Mouse (Mus musculus) ovary, adult 10 weeks (tissue): ENCODE results near the gene 4931406C07Rik. TPM values are rescaled to one million over a fixed set of nuclear protein-coding genes. Genes with fewer than 3 reads are reported as not detected.

Experiments
- polyA plus RNA-seq: library from polyadenylated mRNA; stranded (reverse); fragments of 350-450 nt; fragmentation: Illumina TruSeq; extraction: RNeasy Lipid Tissue Mini Kit (QIAGEN cat#74804); gene quantifications from one replicate; pipeline ENCODE4 v1.2.3, GENCODE M21; 2014

Gene 4931406C07Rik
- polyA plus RNA-seq = 92.2 TPM

GRCm38 (mm10) chr9:15306398-15307119 lies at the start of gene 4931406C07Rik:
4931406C07Rik (minus strand) TSS chr9:15306448.

GRCm38 (mm10) chr9:15305503-15306397 lies 498 bp downstream of the 4931406C07Rik start, which contains the start of gene Taf1d:
Taf1d (plus strand) TSS chr9:15306214.

GRCm38 (mm10) chr9:15279649-15280490 lies 26.4 kb downstream of the 4931406C07Rik start, which contains the start of gene Med17:
Med17 (minus strand) TSS chr9:15279931.

GRCm38 (mm10) chr9:15239042-15239925 lies 67.0 kb downstream of the 4931406C07Rik start, which contains the start of gene Vstm5:
Vstm5 (plus strand) TSS chr9:15239045.

Other genes with a start within 250 kb of the 4931406C07Rik start
- 0.71 TPM for gene Hephl1, start 194.3 kb downstream of the 4931406C07Rik start, polyA plus RNA-seq
- 0.68 TPM for gene Vstm5, start 67.4 kb downstream of the 4931406C07Rik start, polyA plus RNA-seq
- 80.6 TPM for gene Med17, start 26.5 kb downstream of the 4931406C07Rik start, polyA plus RNA-seq
- 169 TPM for gene Taf1d, start 234 bp downstream of the 4931406C07Rik start, polyA plus RNA-seq
- gene Cep295, start 51.3 kb upstream of the 4931406C07Rik start, polyA plus RNA-seq = 35.7 TPM
- 6.3 TPM for gene Smco4, start 187.0 kb upstream of the 4931406C07Rik start, polyA plus RNA-seq